Mouse (Mus musculus) kidney, adult 2 months (tissue): ENCODE data around the gene Ext2. TPM values are rescaled to one million over a fixed set of nuclear protein-coding genes. Genes with fewer than 3 reads are reported as not detected.

Source experiments
- DNase-seq: peaks from one replicate; pipeline ENCODE4 v3.0.0; 2021
- H3K27ac ChIP-seq: fragments of 200-500 bp; 2 replicates; pipeline ENCODE4 v1.5.1; 2012; ENCODE audit warnings: low read depth, low read length, control low read depth, inconsistent platforms; ENCODE audit not compliant: insufficient read depth
- H3K27me3 ChIP-seq: fragments of 200-500 bp; replicated peaks from 2 replicates; pipeline ENCODE4 v1.6.1; 2012; ENCODE audit warnings: mild to moderate bottlenecking, moderate library complexity, low read length, inconsistent platforms; ENCODE audit not compliant: control insufficient read depth, insufficient read depth
- H3K36me3 ChIP-seq: fragments of 200-500 bp; 2 replicates; pipeline ENCODE4 v1.6.1; 2012; ENCODE audit warnings: mild to moderate bottlenecking, moderate library complexity, low read length, inconsistent platforms; ENCODE audit not compliant: control insufficient read depth, insufficient read depth
- H3K4me1 ChIP-seq: fragments of 200-500 bp; 2 replicates; pipeline ENCODE4 v1.6.1; 2011; ENCODE audit warnings: low read length; ENCODE audit not compliant: control insufficient read depth, insufficient read depth
- H3K4me3 ChIP-seq: fragments of 200-500 bp; 2 replicates; pipeline ENCODE4 v1.5.1; 2011; ENCODE audit warnings: mild to moderate bottlenecking, low read depth, low read length, control low read depth; ENCODE audit not compliant: insufficient read depth
- CTCF ChIP-seq: fragments of 200-500 bp; conservative IDR thresholded peaks from 2 replicates; pipeline ENCODE4 v1.5.1; 2011; ENCODE audit warnings: low read depth, mild to moderate bottlenecking, control low read depth, low read length, moderate library complexity, mixed read lengths; ENCODE audit not compliant: insufficient read depth, insufficient read length
- POLR2A ChIP-seq: fragments of 200-500 bp; IDR thresholded peaks from one replicate; pipeline ENCODE4 v1.6.1; 2011; ENCODE audit warnings: low read depth, low read length, control low read depth
- WGBS: fragments of 180-500 bp; shearing (Covaris S2); methylation state at CpG from one replicate; pipeline ENCODE4 v1.1.7; 2018; 5-methylcytosine and 5-hydroxymethylcytosine counted together
- polyA plus RNA-seq: library from polyadenylated mRNA; depleted of rRNA; stranded (reverse); fragments of >200 nt; gene quantifications from 2 replicates; pipeline ENCODE4 v1.2.3, GENCODE M21; 2012

Ext2 gene
- polyA plus RNA-seq, 1 experiment: 46.5 TPM

DNA sequence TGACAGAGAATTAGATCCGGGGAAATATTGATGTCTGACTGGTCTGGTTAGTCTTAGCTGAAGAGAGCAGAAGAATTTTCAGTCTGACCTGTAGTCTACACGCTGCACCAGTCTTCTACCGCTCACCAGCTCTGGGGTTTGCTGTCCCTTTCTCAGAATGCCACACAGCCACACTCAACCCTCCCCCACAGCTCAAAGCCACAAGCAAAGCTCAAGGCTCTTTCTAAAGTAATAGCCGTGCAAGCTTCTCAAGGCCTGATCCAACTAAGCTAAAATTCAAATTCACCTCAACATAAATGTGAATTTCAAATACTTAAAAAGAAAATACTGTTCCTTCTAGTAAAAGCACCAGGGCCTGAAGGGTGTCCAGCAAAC, 45.3 kb downstream of the Ext2 start:
- Histone ChIP-seq H3K4me3 (no peak overlapping the region), H3K36me3 (no peaks in the 10 kb centered on the region), H3K27ac (no peak overlapping the region), H3K27me3 (no peaks in the 10 kb centered on the region), H3K4me1 (no peaks in the 10 kb centered on the region)
- TF ChIP-seq POLR2A: no peak
- no peak for TF ChIP-seq CTCF
- DNase-seq: no peak
- 91% methylated on average over 4 of the region's 4 CpGs for WGBS

DNA sequence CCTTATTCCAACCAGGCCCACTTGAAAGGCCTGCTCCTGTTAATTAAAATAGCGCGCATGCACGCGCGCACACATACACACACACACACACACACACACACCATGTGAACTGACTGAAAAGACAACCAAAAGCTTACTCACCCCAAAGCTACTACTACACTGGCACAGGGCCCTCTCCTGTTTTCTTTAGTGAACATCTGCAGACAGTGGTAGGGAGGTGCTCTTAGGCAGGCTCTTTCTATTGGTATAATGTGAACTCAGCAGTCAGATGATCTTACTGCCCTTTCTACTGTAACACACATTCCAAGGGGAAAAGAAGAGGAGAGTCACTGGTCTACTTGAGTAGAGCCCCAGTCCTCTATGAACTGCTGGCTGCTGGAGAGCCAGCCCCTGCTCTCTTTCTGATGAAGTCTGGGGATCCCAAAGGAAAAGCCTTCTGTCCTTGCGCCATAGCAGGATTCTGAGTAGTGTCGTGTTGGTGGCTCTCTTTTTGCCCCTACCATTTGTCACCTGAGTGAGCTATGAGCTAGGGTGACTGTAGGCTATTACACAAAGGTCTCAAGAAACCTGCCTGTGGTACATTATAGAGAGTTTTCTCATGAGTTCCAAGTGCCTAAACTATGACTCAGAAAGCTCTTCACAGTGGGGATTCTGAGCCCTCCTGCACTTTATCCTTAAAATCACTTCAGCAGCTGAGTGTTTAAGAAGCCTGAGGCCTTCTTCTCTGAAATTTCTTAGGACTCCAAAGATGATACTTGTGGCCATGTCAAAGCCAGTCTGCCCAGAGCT, 45.9 kb downstream of the Ext2 start:
- no peaks in the 10 kb centered on the region for H3K27me3 ChIP-seq
- H3K36me3 ChIP-seq: no peaks in the 10 kb centered on the region
- no peak for TF ChIP-seq CTCF
- no peak for TF ChIP-seq POLR2A
- DNase-seq: no peak
- H3K27ac ChIP-seq: no peak overlapping the region
- 87% methylated on average over 7 of the region's 7 CpGs for WGBS
- H3K4me3 ChIP-seq: no peak overlapping the region
- H3K4me1 ChIP-seq: no peaks in the 10 kb centered on the region

DNA sequence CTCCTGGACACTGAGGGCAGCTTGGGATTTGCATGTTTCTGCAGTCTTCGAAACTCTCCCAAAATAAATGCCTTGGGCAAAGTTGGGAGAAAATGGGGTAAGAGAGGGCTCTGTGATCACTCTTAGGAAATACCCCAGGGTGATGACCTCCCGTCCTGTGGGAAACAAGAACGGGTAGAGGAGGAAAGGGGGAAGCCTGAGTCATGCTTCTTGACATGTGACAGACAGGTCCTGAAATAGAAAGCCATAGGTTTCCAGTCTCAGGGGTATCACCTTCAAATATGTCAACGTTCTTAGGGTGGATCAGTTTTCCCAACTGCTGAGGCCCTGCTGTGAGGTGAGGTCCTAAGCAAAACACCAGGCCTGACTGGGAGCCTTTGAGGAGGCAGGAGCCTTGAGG, 46.9 kb downstream of the Ext2 start:
- no peak overlapping the region for H3K27ac ChIP-seq
- no peak for DNase-seq

DNA sequence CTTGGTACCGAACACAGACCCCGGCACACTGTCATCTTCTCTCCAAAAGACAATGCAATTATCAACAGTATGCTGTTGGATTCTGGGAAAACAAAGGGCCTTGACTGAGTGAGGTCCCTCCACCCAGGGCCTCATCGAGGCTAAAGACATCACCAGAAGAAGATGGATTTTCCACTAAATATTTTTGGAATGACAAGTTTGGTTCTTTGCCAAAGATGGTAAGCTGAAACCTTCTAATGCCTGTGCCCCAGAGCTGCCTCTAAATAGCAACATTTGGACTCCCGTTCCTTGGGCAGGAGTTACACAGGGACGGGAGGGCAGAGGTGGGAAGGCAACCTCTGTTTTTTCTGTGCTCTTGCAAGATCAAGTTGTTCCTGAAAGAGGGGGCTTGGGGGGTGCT, 47.4 kb downstream of the Ext2 start:
- 70% methylated on average over 5 of the region's 5 CpGs for WGBS
- no peak for TF ChIP-seq CTCF
- no peak for TF ChIP-seq POLR2A
- no peaks in the 10 kb centered on the region for H3K27me3 ChIP-seq
- no peak for DNase-seq
- H3K4me1 ChIP-seq: no peaks in the 10 kb centered on the region
- no peak overlapping the region for H3K27ac ChIP-seq
- no peaks in the 10 kb centered on the region for H3K36me3 ChIP-seq
- no peak overlapping the region for H3K4me3 ChIP-seq

More for the DNA sequence above, 46.9 kb downstream of the Ext2 start:
- Histone ChIP-seq H3K27me3 (no peaks in the 10 kb centered on the region), H3K36me3 (no peaks in the 10 kb centered on the region), H3K4me1 (no peaks in the 10 kb centered on the region), H3K4me3 (no peak overlapping the region)
- TF ChIP-seq POLR2A: no peak
- WGBS: 58% methylated on average over 4 of the region's 4 CpGs

DNA sequence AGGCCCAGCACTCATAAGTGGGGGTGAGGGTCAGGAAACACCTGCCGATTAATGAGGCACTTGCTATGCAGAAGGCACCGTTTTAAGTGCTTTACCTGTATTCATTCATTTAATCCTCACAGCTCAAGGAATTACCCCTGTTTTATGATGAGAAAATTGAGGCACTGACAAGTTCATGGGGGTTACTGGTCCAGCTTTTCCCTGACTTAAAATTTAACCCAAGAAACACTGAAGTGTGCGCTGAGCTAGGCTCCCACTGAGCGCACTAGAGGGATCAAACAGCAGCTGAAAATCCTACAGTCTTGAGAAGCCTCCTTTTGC, 49.6 kb downstream of the Ext2 start:
- TF ChIP-seq POLR2A (no peak), CTCF (no peak)
- no peak for DNase-seq
- no peaks in the 10 kb centered on the region for H3K27me3 ChIP-seq
- no peak overlapping the region for H3K27ac ChIP-seq
- H3K4me1 ChIP-seq: no peaks in the 10 kb centered on the region
- H3K4me3 ChIP-seq: no peak overlapping the region
- WGBS: 39% methylated on average over 4 of the region's 4 CpGs
- H3K36me3 ChIP-seq: no peaks in the 10 kb centered on the region

DNA sequence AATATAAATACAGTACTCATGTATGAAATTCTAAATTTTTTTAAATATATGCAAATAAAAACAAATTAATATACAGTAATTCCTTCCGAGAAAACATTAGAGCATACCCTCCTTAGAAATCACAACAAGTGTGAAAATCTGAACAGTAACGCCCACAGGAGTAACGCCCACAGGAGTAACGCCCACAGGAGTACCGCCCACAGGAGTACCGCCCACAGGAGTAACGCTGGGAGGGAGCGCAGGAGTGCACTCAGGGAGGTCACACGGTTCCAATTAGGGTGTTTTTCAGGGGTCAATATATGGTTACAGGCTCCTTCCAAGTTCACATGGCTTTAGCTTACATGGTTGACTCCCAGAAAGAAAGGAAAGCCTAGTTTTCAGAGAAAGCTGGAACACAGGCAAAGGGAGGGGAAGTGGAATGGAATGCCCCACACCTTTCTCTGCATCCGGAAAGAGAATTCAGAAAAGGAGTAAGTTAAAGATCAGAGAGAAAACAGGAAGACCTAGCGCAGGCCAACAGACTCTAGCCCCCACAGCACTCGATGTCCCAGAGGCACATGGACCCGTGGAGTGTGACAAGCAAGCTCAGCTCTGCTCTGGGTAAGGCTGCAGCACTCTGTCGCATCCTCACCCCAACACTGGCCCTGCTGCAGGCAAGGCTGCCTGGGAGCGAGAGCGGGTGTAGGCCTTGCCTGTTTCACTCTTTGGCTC, 50.2 kb downstream of the Ext2 start:
- H3K36me3 ChIP-seq: no peaks in the 10 kb centered on the region
- WGBS: 51% methylated on average over 16 of the region's 16 CpGs
- no peak for TF ChIP-seq POLR2A
- no peak for TF ChIP-seq CTCF
- H3K4me3 ChIP-seq: no peak overlapping the region
- no peaks in the 10 kb centered on the region for H3K4me1 ChIP-seq
- no peak overlapping the region for H3K27ac ChIP-seq
- no peaks in the 10 kb centered on the region for H3K27me3 ChIP-seq
- DNase-seq: no peak

DNA sequence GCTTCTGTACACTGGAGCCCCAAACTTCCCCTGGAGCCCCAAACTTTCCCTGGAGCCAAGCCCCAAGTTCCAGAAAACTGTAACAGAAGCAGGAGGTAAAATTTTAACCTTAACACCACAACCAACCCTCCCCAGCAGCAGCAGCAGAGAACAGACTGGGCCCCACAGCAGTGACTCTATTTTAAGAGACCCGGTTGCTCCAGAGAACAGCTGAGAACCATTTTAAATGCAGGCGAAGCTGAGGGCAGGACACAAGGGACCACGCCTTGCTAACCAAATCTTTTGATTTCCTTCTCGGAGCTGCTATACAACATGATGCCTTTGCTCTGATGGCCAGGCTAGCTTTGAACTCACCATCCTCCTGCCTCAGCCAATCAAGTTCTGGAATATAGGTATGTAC, 51.5 kb downstream of the Ext2 start:
- TF ChIP-seq POLR2A (no peak), CTCF (no peak)
- no peaks in the 10 kb centered on the region for H3K4me1 ChIP-seq
- H3K4me3 ChIP-seq: no peak overlapping the region
- no peaks in the 10 kb centered on the region for H3K27me3 ChIP-seq
- no peak for DNase-seq
- no peak overlapping the region for H3K27ac ChIP-seq
- 83% methylated on average over 4 of the region's 4 CpGs for WGBS
- no peaks in the 10 kb centered on the region for H3K36me3 ChIP-seq
